Mouse (Mus musculus): ENCODE measurements around the gene P4htm. TPM values are rescaled to one million over a fixed set of nuclear protein-coding genes. Genes with fewer than 3 reads are reported as not detected.

The P4htm gene
- 48.8 and 51.4 TPM in 2 replicates for polyA plus RNA-seq (2015; fragmentation: Nextera tagmentation; extraction: Ambion mirVana)

GRCm38 (mm10) chr9:108596998-108597764, at the start of gene P4htm:
P4htm (minus strand) TSS chr9:108597667.

GRCm38 (mm10) chr9:108578545-108579343, 18.7 kb downstream of the P4htm start, which contains the start of gene Wdr6:
Wdr6 (minus strand) TSS chr9:108578739.

GRCm38 (mm10) chr9:108569381-108570206, 27.9 kb downstream of the P4htm start, which contains the start of gene Dalrd3:
Dalrd3 (plus strand) TSS chr9:108569886.

GRCm38 (mm10) chr9:108566815-108567776, 30.4 kb downstream of the P4htm start, which contains the start of gene Ndufaf3:
Ndufaf3 (minus strand) TSS chr9:108567434.

GRCm38 (mm10) chr9:108560227-108560841, 37.1 kb downstream of the P4htm start, which contains the start of gene Impdh2:
Impdh2 (plus strand) TSS chr9:108560286.

MicroRNAs encoded within 50 kb of the gene (microRNA counts, 519-probe panel; counts per million panel counts)
- microRNA mmu-miR-191 (4,457 counts per million, percentile 47 among the panel's probes with 10 or more counts), microRNA mmu-miR-425 (3,586 counts per million, percentile 26 among the panel's probes with 10 or more counts)

Small RNA genes lying within 50 kb of the gene (microRNA-seq; reads per million reads assigned to microRNA genes)
- gene Gm24083 (not detected), gene Mir191 (not detected), gene Mir425 (1,150 reads per million, percentile 76 among the genes with 10 or more reads in this experiment)

Other genes starting within 250 kb of the P4htm start
- 72.1 and 82.6 TPM in 2 replicates for gene Usp4, start 249.8 kb downstream of the P4htm start, polyA plus RNA-seq (2015; fragmentation: Nextera tagmentation; extraction: Ambion mirVana)
- 0.32 and 1.1 TPM in 2 replicates for gene 1700102P08Rik, start 204.9 kb downstream of the P4htm start, polyA plus RNA-seq (2015; fragmentation: Nextera tagmentation; extraction: Ambion mirVana)
- gene Ccdc36, start 169.2 kb downstream of the P4htm start, polyA plus RNA-seq (2015; fragmentation: Nextera tagmentation; extraction: Ambion mirVana) = 1.4 and 1.6 TPM in 2 replicates
- gene BC048562, start 161.2 kb downstream of the P4htm start, polyA plus RNA-seq (2015; fragmentation: Nextera tagmentation; extraction: Ambion mirVana) = not detected in 2 replicates
- gene Ccdc71, start 137.1 kb downstream of the P4htm start, polyA plus RNA-seq (2015; fragmentation: Nextera tagmentation; extraction: Ambion mirVana) = 47.1 and 52.8 TPM in 2 replicates
- gene Klhdc8b, start 136.1 kb downstream of the P4htm start, polyA plus RNA-seq (2015; fragmentation: Nextera tagmentation; extraction: Ambion mirVana) = 46.3 and 48.3 TPM in 2 replicates
- 16.0 and 18.2 TPM in 2 replicates for gene Lamb2, start 117.9 kb downstream of the P4htm start, polyA plus RNA-seq (2015; fragmentation: Nextera tagmentation; extraction: Ambion mirVana)
- gene Usp19, start 107.1 kb downstream of the P4htm start, polyA plus RNA-seq (2015; fragmentation: Nextera tagmentation; extraction: Ambion mirVana) = 47.0 and 53.7 TPM in 2 replicates
- 52.8 and 54.8 TPM in 2 replicates for gene Qars, start 90.0 kb downstream of the P4htm start, polyA plus RNA-seq (2015; fragmentation: Nextera tagmentation; extraction: Ambion mirVana)
- gene Qrich1, start 80.9 kb downstream of the P4htm start, polyA plus RNA-seq (2015; fragmentation: Nextera tagmentation; extraction: Ambion mirVana) = 74.5 and 75.7 TPM in 2 replicates
- gene Impdh2, start 37.4 kb downstream of the P4htm start, polyA plus RNA-seq (2015; fragmentation: Nextera tagmentation; extraction: Ambion mirVana) = 102 and 104 TPM in 2 replicates
- gene Ndufaf3, start 30.2 kb downstream of the P4htm start, polyA plus RNA-seq (2015; fragmentation: Nextera tagmentation; extraction: Ambion mirVana) = 93.4 and 94.7 TPM in 2 replicates
- gene Dalrd3, start 27.8 kb downstream of the P4htm start, polyA plus RNA-seq (2015; fragmentation: Nextera tagmentation; extraction: Ambion mirVana) = 240 and 273 TPM in 2 replicates
- gene Wdr6, start 18.9 kb downstream of the P4htm start, polyA plus RNA-seq (2015; fragmentation: Nextera tagmentation; extraction: Ambion mirVana) = 215 and 248 TPM in 2 replicates
- 29.1 and 32.9 TPM in 2 replicates for gene Arih2, start 51.7 kb upstream of the P4htm start, polyA plus RNA-seq (2015; fragmentation: Nextera tagmentation; extraction: Ambion mirVana)
- 46.2 and 46.9 TPM in 2 replicates for gene Slc25a20, start 64.4 kb upstream of the P4htm start, polyA plus RNA-seq (2015; fragmentation: Nextera tagmentation; extraction: Ambion mirVana)
- gene Prkar2a, start 91.6 kb upstream of the P4htm start, polyA plus RNA-seq (2015; fragmentation: Nextera tagmentation; extraction: Ambion mirVana) = 45.1 and 46.4 TPM in 2 replicates
- 153 and 186 TPM in 2 replicates for gene Ip6k2, start 186.1 kb upstream of the P4htm start, polyA plus RNA-seq (2015; fragmentation: Nextera tagmentation; extraction: Ambion mirVana)
- 29.3 and 29.7 TPM in 2 replicates for gene Nckipsd, start 210.7 kb upstream of the P4htm start, polyA plus RNA-seq (2015; fragmentation: Nextera tagmentation; extraction: Ambion mirVana)
- 5.2 and 8.2 TPM in 2 replicates for gene Celsr3, start 228.7 kb upstream of the P4htm start, polyA plus RNA-seq (2015; fragmentation: Nextera tagmentation; extraction: Ambion mirVana)